Mouse (Mus musculus) limb, embryonic 14.5 days (tissue): ENCODE measurements around the gene Stk38l. TPM values are rescaled to one million over a fixed set of nuclear protein-coding genes. Genes with fewer than 3 reads are reported as not detected.
"Not testable (repeated sequence)": the region's sequence is repeated elsewhere in the genome, so short reads cannot be mapped to it uniquely, and the experiment has no call there.

ENCODE experiments used
- ATAC-seq: fragments of 200-750 bp; cut with Nextera tagmentation; 2 replicates; pipeline ENCODE4 v1.8.0; 2017; ENCODE audit warnings: low read depth, moderate number of reproducible peaks, moderate TSS enrichment; ENCODE audit not compliant: low FRiP score
- DNase-seq: peaks from one replicate; pipeline ENCODE4 v3.0.0-alpha.2; 2015; ENCODE audit warnings: low spot score
- H3K27ac ChIP-seq: fragments of 300-500 bp; sonication (generic); replicated peaks from 2 replicates; pipeline ENCODE4 v1.5.1; 2014; ENCODE audit warnings: low read depth, mild to moderate bottlenecking, low read length, moderate library complexity, mixed read lengths
- H3K27me3 ChIP-seq: fragments of 300-500 bp; sonication (generic); 2 replicates; pipeline ENCODE4 v1.6.1; 2014; ENCODE audit warnings: low read length, mixed read lengths; ENCODE audit not compliant: control insufficient read depth, insufficient read depth
- H3K36me3 ChIP-seq: fragments of 300-500 bp; sonication (generic); 2 replicates; pipeline ENCODE4 v1.6.1; 2014; ENCODE audit warnings: mild to moderate bottlenecking, low read length, moderate library complexity, mixed read lengths; ENCODE audit not compliant: control insufficient read depth, insufficient read depth
- H3K4me1 ChIP-seq: fragments of 300-500 bp; sonication (generic); 2 replicates; pipeline ENCODE4 v1.6.1; 2014; ENCODE audit warnings: antibody characterized with exemption, low read length, mixed read lengths; ENCODE audit not compliant: control insufficient read depth, insufficient read depth
- H3K4me2 ChIP-seq: fragments of 300-500 bp; sonication (generic); replicated peaks from 2 replicates; pipeline ENCODE4 v1.6.1; 2014; ENCODE audit warnings: low read depth, mild to moderate bottlenecking, low read length, moderate library complexity; ENCODE audit not compliant: severe bottlenecking
- H3K4me3 ChIP-seq: fragments of 300-500 bp; sonication (generic); replicated peaks from 2 replicates; pipeline ENCODE4 v1.5.1; 2014; ENCODE audit warnings: low read length
- H3K9ac ChIP-seq: fragments of 300-500 bp; sonication (generic); 2 replicates; pipeline ENCODE4 v1.6.1; 2014; ENCODE audit warnings: mild to moderate bottlenecking, low read depth, low read length, moderate library complexity; ENCODE audit not compliant: severe bottlenecking
- H3K9me3 ChIP-seq: fragments of 300-500 bp; sonication (generic); 2 replicates; pipeline ENCODE4 v1.6.1; 2016; ENCODE audit warnings: low read length; ENCODE audit not compliant: control insufficient read depth
- POLR2A ChIP-seq: fragments of 200-500 bp; IDR thresholded peaks from 2 replicates; pipeline ENCODE4 v1.8.0; 2012; ENCODE audit warnings: inconsistent platforms, mild to moderate bottlenecking, moderate library complexity, borderline replicate concordance; ENCODE audit not compliant: insufficient read depth, insufficient read length; ENCODE audit errors: extremely low read depth
- WGBS: fragments of 180-500 bp; shearing (Covaris S2); extraction: QIAGEN DNeasy Blood & Tissue Kit; methylation state at CpG from one replicate; pipeline ENCODE4 v1.1.7; 2014; 5-methylcytosine and 5-hydroxymethylcytosine counted together
- polyA plus RNA-seq, 2 experiments: library from polyadenylated mRNA; depleted of rRNA in 1 of 2; stranded (reverse) in 1 of 2; unstranded in 1 of 2; fragments of >200 nt; fragmentation: Nextera tagmentation in 1 of 2; extraction: Ambion mirVana in 1 of 2; gene quantifications; 2 replicates each; pipeline versions ENCODE4 v1.2.1 to v1.2.3; 2012 to 2014

Stk38l gene
- polyA plus RNA-seq, 2 experiments, result 10.1 to 21.4 TPM

DNA sequence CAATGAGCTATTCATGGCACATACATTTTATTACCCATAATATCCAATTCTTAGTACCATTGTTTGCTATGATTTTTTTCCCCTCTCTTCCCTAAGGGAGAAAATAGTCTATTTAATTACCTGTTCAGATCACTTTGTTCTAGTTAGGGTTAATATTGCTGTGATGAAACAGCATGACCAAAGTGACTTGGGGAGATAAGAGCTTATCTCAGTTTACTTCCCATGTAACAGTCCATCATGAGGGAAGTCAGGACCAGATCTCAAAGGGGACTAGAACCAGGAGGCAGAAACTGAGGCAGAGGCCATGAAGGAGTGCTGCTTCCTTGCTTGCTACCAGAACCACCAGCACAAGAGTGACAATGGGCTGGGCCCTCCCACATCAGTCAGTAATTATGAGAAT lies 15.9 kb downstream of the Stk38l start:
- Histone ChIP-seq H3K27ac (no peak overlapping the region), H3K4me3 (no peak overlapping the region), H3K9ac (no peak overlapping the region), H3K4me1 (peaks cover 3% of the 10 kb centered on the region; the same call in 1 of the 2 replicates), H3K9me3 (no peaks in the 10 kb centered on the region), H3K36me3 (no peaks in the 10 kb centered on the region), H3K27me3 (no peaks in the 10 kb centered on the region), H3K4me2 (no peak overlapping the region)
- ATAC-seq, result no peak
- no peak for TF ChIP-seq POLR2A
- DNase-seq, result no peak

DNA sequence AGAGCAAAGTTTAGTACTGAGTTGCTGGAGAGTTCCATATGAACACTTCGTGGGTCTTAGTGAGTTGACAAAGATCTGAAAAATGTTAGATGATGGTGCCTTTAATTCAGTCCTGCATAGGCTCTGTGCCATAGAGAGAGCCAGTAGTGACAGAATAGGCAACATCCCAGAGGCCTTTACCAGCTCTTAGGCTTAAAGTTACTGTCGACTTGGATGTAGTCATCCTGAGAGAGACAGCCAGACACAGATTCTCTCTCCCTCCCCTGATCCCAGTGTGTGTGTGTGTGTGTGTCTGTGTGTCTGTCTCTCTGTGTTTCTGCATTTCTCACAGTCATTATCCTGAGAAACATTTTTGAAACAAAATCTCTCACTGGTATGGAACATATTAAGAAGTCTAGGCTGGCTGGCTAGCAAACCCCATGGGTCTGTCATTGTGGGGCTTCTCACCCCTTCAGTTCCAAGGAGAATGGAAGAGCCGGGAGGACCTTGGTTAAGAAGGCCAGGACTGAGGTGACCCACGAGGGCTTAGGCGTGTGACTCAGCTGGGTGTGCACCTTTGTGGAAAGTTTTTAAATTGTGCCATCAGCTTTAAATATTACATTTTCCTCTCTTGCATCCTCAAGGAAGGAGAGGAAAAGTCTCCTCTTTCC lies 17.3 kb downstream of the Stk38l start:
- H3K27ac ChIP-seq, result no peak overlapping the region

DNA sequence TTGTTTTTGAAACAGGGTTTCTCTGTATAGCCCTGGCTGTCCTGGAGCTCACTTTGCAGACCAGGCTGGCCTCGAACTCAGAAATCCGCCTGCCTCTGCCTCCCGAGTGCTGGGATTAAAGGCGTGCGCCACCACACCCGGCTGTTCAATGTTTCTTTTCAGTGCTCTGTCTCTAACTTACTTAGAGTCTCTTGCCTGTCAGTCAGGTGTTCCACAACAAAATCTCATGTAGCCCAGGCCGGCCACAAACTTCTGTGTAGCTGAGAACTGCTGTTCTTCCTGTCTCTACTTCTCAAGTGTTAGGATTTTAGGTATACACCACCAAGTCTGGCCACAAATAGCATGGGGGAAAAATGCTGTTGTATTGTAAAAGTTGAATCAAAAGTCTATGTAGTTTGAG lies 19.5 kb downstream of the Stk38l start:
- ATAC-seq, H3K9me3 ChIP-seq, DNase-seq, H3K4me3 ChIP-seq, H3K36me3 ChIP-seq, H3K4me2 ChIP-seq, H3K27me3 ChIP-seq, H3K4me1 ChIP-seq, H3K27ac ChIP-seq, H3K9ac ChIP-seq: not testable (repeated sequence)
- WGBS, result 95% methylated on average over 7 of the region's 7 CpGs

More for the DNA sequence above, 17.3 kb downstream of the Stk38l start:
- H3K9ac ChIP-seq, result no peak overlapping the region
- DNase-seq, result no peak
- TF ChIP-seq POLR2A, result no peak
- H3K4me3 ChIP-seq, result no peak overlapping the region
- H3K27me3 ChIP-seq, result no peaks in the 10 kb centered on the region
- no peak overlapping the region for H3K4me2 ChIP-seq
- WGBS, result 78% methylated on average over 5 of the region's 5 CpGs
- H3K4me1 ChIP-seq, result peaks cover 6% of the 10 kb centered on the region
- no peaks in the 10 kb centered on the region for H3K9me3 ChIP-seq
- H3K36me3 ChIP-seq, result no peaks in the 10 kb centered on the region
- no peak for ATAC-seq

DNA sequence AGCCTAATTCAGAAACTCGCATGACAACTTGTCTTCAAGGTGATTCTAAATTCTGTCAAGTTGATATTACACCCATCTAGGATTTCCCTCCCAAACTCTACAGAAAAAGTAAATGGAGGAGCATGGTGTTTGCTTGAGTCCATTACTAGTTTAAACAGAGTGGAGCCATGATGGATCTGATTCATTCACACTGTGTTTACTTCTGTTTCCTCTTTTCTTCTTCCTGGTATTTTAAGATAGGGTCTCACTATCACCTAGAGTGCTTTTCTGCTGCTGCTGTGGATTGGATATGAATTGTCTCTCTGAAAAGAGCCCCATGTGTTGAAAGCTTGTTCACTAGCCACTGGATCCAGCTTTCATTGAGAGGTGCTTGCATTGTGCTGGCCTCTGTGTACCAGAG lies 20.4 kb downstream of the Stk38l start:
- Histone ChIP-seq H3K4me1 (peaks cover 8% of the 10 kb centered on the region), H3K4me2 (no peak overlapping the region), H3K27me3 (no peaks in the 10 kb centered on the region), H3K36me3 (no peaks in the 10 kb centered on the region), H3K9me3 (no peaks in the 10 kb centered on the region), H3K9ac (no peak overlapping the region), H3K4me3 (no peak overlapping the region), H3K27ac (no peak overlapping the region)
- 100% methylated on average over 1 of the region's 1 CpGs for WGBS
- DNase-seq (no peak), ATAC-seq (no peak)
- no peak for TF ChIP-seq POLR2A

DNA sequence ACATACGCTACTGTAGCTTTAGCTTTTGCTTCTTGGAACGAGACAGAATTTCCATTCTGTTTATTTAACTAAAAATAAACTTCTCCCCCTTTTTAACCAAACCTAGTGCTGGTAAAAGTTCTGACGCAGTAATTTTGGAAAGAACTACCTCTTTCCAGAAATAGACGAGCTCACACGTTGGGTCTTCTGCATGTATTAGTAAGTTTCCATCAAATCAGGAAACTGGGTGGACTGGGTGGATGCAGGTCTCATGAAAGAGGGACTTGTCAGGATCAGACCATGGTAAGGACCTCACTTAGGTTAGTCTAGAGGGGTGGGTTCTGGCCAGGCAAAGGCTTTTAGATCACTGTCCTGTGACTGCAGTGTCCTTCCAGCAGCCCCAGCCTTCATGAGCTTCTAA lies 21.8 kb downstream of the Stk38l start:
- 0 out of 2 replicates have a peak overlapping the region, but pooled peaks have one; percentile 45 for H3K27ac ChIP-seq

DNA sequence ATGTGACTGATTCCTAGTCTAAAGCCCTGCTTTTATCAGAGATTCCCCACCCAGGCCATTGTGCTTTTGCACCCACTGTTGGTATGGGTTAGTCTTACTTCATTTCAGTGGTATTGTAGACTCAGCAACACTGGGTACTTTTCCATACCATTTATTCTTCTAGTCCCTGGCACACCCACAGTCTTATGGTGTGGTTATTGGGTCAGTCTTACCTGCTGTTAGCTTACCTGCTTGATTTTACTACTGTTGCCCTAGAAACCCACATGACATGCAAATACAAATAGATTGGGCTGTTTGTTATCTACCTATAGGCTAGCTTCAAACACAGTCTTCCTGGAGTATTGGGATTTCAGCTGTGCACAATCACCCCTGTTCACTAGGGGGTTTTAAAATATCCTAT lies 22.3 kb downstream of the Stk38l start:
- H3K36me3 ChIP-seq, result no peaks in the 10 kb centered on the region
- no peak overlapping the region for H3K4me3 ChIP-seq
- peaks cover 12% of the 10 kb centered on the region for H3K4me1 ChIP-seq
- H3K4me2 ChIP-seq, result no peak overlapping the region
- no peak for DNase-seq
- no peak for TF ChIP-seq POLR2A
- no peak for ATAC-seq
- H3K9ac ChIP-seq, result no peak overlapping the region
- no peaks in the 10 kb centered on the region for H3K9me3 ChIP-seq
- H3K27ac ChIP-seq, result 0 out of 2 replicates have a peak overlapping the region, but pooled peaks have one; percentile 45
- no peaks in the 10 kb centered on the region for H3K27me3 ChIP-seq

More for the DNA sequence above, 21.8 kb downstream of the Stk38l start:
- Histone ChIP-seq H3K27me3 (no peaks in the 10 kb centered on the region), H3K4me1 (peaks cover 9% of the 10 kb centered on the region), H3K9ac (no peak overlapping the region), H3K4me3 (no peak overlapping the region), H3K36me3 (no peaks in the 10 kb centered on the region), H3K9me3 (no peaks in the 10 kb centered on the region), H3K4me2 (no peak overlapping the region)
- no peak for ATAC-seq
- DNase-seq, result peak; percentile 21
- 60% methylated on average over 5 of the region's 5 CpGs for WGBS
- no peak for TF ChIP-seq POLR2A
